Mouse (Mus musculus) midbrain, embryonic 16.5 days (tissue): ENCODE measurements around the gene Calml3. TPM values are rescaled to one million over a fixed set of nuclear protein-coding genes. Genes with fewer than 3 reads are reported as not detected.
"Not testable (repeated sequence)": the region's sequence is repeated elsewhere in the genome, so short reads cannot be mapped to it uniquely, and the experiment has no call there.

Source experiments
- ATAC-seq: fragments of 200-750 bp; cut with Nextera tagmentation; 2 replicates; pipeline ENCODE4 v1.8.0; 2017; ENCODE audit warnings: moderate TSS enrichment
- H3K27ac ChIP-seq: fragments of 300-500 bp; sonication (generic); 2 replicates; pipeline ENCODE4 v1.5.1; 2014; ENCODE audit warnings: mild to moderate bottlenecking, low read length, mixed read lengths
- H3K27me3 ChIP-seq: fragments of 300-500 bp; sonication (generic); 2 replicates; pipeline ENCODE4 v1.6.1; 2014; ENCODE audit warnings: low read depth, low read length, mixed read lengths; ENCODE audit not compliant: control insufficient read depth, insufficient read depth
- H3K36me3 ChIP-seq: fragments of 300-500 bp; sonication (generic); 2 replicates; pipeline ENCODE4 v1.6.1; 2014; ENCODE audit warnings: mild to moderate bottlenecking, low read length, moderate library complexity, mixed read lengths; ENCODE audit not compliant: control insufficient read depth, insufficient read depth
- H3K4me1 ChIP-seq: fragments of 300-500 bp; sonication (generic); 2 replicates; pipeline ENCODE4 v1.6.1; 2014; ENCODE audit warnings: mild to moderate bottlenecking, low read length, mixed read lengths; ENCODE audit not compliant: control insufficient read depth, insufficient read depth
- H3K4me2 ChIP-seq: fragments of 300-500 bp; sonication (generic); 2 replicates; pipeline ENCODE4 v1.6.1; 2014; ENCODE audit warnings: mild to moderate bottlenecking, low read length, mixed read lengths
- H3K4me3 ChIP-seq: fragments of 300-500 bp; sonication (generic); 2 replicates; pipeline ENCODE4 v1.5.1; 2014; ENCODE audit warnings: low read depth, mild to moderate bottlenecking, low read length, moderate library complexity, mixed read lengths
- H3K9ac ChIP-seq: fragments of 300-500 bp; sonication (generic); 2 replicates; pipeline ENCODE4 v1.6.1; 2014; ENCODE audit warnings: low read depth, low read length, mixed read lengths
- H3K9me3 ChIP-seq: fragments of 300-500 bp; sonication (generic); replicated peaks from 2 replicates; pipeline ENCODE4 v1.6.1; 2014; ENCODE audit warnings: mild to moderate bottlenecking, low read length, mixed read lengths; ENCODE audit not compliant: control insufficient read depth, poor library complexity, severe bottlenecking
- WGBS: fragments of 180-500 bp; shearing (Covaris S2); extraction: QIAGEN DNeasy Blood & Tissue Kit; methylation state at CpG from one replicate; pipeline ENCODE4 v1.1.7; 2014; 5-methylcytosine and 5-hydroxymethylcytosine counted together
- polyA plus RNA-seq: library from polyadenylated mRNA; unstranded; fragments of >200 nt; fragmentation: Nextera tagmentation; extraction: Ambion mirVana; gene quantifications from 2 replicates; pipeline ENCODE4 v1.2.1, GENCODE M21; 2015

Gene Calml3
- not detected in 2 replicates for polyA plus RNA-seq

DNA sequence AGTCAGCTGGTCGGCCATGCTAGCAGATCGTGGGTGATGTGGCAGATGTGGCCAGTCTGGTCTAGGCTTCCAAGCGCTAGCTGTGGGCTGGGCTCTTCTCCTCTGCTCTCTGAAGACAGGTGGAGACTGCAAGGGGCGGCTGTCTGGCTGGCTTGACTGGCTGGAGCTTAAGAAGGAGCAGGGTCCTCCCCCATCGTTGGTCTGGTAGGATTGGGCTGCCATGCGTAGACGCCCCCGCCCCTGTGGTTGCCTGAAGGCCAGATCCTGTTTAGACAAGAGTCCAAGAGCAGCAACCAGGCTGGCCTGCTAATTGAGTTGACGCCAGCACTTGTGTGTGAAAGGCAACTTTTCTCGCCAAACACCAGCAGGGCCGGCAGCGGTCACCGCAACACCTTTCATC is at the start of gene Calml3:
Gene Calml3, minus strand, starts transcription at position 131 of the 400 bp plus-strand sequence.
- 90% methylated on average over 13 of the region's 13 CpGs for WGBS
- Histone ChIP-seq H3K4me1 (no peaks in the 10 kb centered on the region), H3K27me3 (no peaks in the 10 kb centered on the region), H3K4me3 (no peak within 1 kb of the TSS), H3K36me3 (no peaks in the 10 kb centered on the region), H3K4me2 (no peak within 1 kb of the TSS), H3K9me3 (no peaks in the 10 kb centered on the region), H3K9ac (no peak within 1 kb of the TSS), H3K27ac (no peak within 1 kb of the TSS)
- no peak for ATAC-seq

GRCm38 (mm10) chr13:3850330-3850729 is 46.2 kb upstream of the Calml3 start:
- Histone ChIP-seq H3K27me3 (no peaks in the 10 kb centered on the region), H3K36me3 (no peaks in the 10 kb centered on the region), H3K27ac (no peak overlapping the region), H3K4me2 (no peak overlapping the region), H3K9ac (no peak overlapping the region), H3K9me3 (no peaks in the 10 kb centered on the region), H3K4me1 (no peaks in the 10 kb centered on the region), H3K4me3 (no peak overlapping the region)
- no peak for ATAC-seq
- 89% methylated on average over 1 of the region's 1 CpGs for WGBS

DNA sequence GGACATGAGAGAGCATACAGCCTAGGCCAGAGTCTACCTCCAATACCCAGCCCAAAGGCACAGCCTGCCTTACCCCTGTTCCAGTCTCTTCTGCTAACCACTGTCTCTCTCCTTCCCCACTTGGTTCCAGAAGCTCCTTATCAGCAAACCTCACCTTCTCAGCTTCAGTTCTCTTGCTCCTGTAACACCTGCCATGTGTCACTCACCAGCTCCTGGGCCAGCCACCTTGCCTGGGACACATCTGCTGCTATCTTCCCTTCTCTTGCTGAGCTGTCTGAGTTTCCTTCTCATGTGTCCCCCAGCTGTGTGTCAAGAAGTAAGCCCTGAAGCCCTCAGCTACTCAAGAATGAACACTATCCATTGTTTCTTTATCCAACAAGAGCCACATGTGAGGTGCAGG is 36.5 kb upstream of the Calml3 start:
- H3K4me3 ChIP-seq, H3K27ac ChIP-seq, ATAC-seq, H3K9me3 ChIP-seq, H3K4me2 ChIP-seq, H3K27me3 ChIP-seq, H3K9ac ChIP-seq, H3K4me1 ChIP-seq, H3K36me3 ChIP-seq: not testable (repeated sequence)

- not testable (repeated sequence) for ATAC-seq, H3K27me3 ChIP-seq, H3K9me3 ChIP-seq, H3K4me3 ChIP-seq, H3K4me2 ChIP-seq, H3K36me3 ChIP-seq, H3K9ac ChIP-seq, H3K4me1 ChIP-seq, H3K27ac ChIP-seq
Observed at GRCm38 (mm10) chr13:3837312-3837807, 33.2 kb upstream of the Calml3 start, which contains the start of gene Calm4. Gene Calm4, plus strand, starts transcription at chr13:3837757.

- H3K4me3 ChIP-seq, H3K9me3 ChIP-seq, H3K9ac ChIP-seq, H3K4me2 ChIP-seq, H3K36me3 ChIP-seq, H3K4me1 ChIP-seq, H3K27ac ChIP-seq, ATAC-seq, H3K27me3 ChIP-seq: not testable (repeated sequence)
Observed at GRCm38 (mm10) chr13:3833644-3834043, 29.5 kb upstream of the Calml3 start.

- no peaks in the 10 kb centered on the region for H3K9me3 ChIP-seq
- no peak overlapping the region for H3K4me2 ChIP-seq
- WGBS: 71% methylated on average over 2 of the region's 2 CpGs
- H3K9ac ChIP-seq: no peak overlapping the region
- ATAC-seq: no peak
- H3K27ac ChIP-seq: no peak overlapping the region
- H3K27me3 ChIP-seq: no peaks in the 10 kb centered on the region
- no peaks in the 10 kb centered on the region for H3K4me1 ChIP-seq
- no peaks in the 10 kb centered on the region for H3K36me3 ChIP-seq
- no peak overlapping the region for H3K4me3 ChIP-seq
Observed at GRCm38 (mm10) chr13:3832450-3832849, 28.3 kb upstream of the Calml3 start.

DNA sequence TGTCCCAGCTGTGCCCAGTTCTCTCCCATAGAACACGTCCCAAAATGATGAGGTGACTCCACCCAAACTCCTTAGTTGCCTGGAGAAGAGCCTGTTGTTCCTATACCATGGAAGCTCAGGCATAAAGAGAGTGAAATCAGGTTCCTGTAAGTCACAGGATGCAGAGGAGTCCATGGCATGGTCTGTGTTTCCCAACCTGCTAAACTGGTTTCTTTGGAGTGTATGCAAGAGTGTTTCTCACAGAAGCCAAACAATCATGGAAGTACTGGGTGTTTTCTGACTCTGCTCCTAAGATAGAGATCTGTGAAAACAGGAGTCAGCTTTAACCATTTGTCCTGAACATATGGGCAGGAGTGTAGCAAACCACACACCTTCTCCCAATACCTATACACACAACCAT is 27.9 kb upstream of the Calml3 start:
- Histone ChIP-seq H3K4me2 (no peak overlapping the region), H3K4me1 (no peaks in the 10 kb centered on the region), H3K9ac (no peak overlapping the region), H3K27ac (no peak overlapping the region), H3K4me3 (no peak overlapping the region), H3K36me3 (no peaks in the 10 kb centered on the region), H3K27me3 (no peaks in the 10 kb centered on the region), H3K9me3 (no peaks in the 10 kb centered on the region)
- no peak for ATAC-seq
- 76% methylated on average over 1 of the region's 1 CpGs for WGBS

GRCm38 (mm10) chr13:3831546-3831945 is 27.4 kb upstream of the Calml3 start:
- no peak overlapping the region for H3K4me3 ChIP-seq
- H3K4me1 ChIP-seq: no peaks in the 10 kb centered on the region
- 87% methylated on average over 5 of the region's 5 CpGs for WGBS
- no peaks in the 10 kb centered on the region for H3K36me3 ChIP-seq
- H3K9me3 ChIP-seq: no peaks in the 10 kb centered on the region
- no peak overlapping the region for H3K9ac ChIP-seq
- ATAC-seq: no peak
- no peak overlapping the region for H3K27ac ChIP-seq
- no peak overlapping the region for H3K4me2 ChIP-seq
- H3K27me3 ChIP-seq: no peaks in the 10 kb centered on the region

- Histone ChIP-seq H3K9ac (no peak overlapping the region), H3K27ac (no peak overlapping the region), H3K4me3 (no peak overlapping the region), H3K4me2 (no peak overlapping the region), H3K36me3 (no peaks in the 10 kb centered on the region), H3K9me3 (no peaks in the 10 kb centered on the region), H3K4me1 (no peaks in the 10 kb centered on the region), H3K27me3 (no peaks in the 10 kb centered on the region)
- no peak for ATAC-seq
Observed at GRCm38 (mm10) chr13:3825726-3826125, 21.6 kb upstream of the Calml3 start.

GRCm38 (mm10) chr13:3822105-3822504 is 18.0 kb upstream of the Calml3 start:
- Histone ChIP-seq H3K27ac (no peak overlapping the region), H3K4me3 (no peak overlapping the region), H3K4me2 (no peak overlapping the region), H3K9me3 (no peaks in the 10 kb centered on the region), H3K27me3 (no peaks in the 10 kb centered on the region), H3K4me1 (no peaks in the 10 kb centered on the region), H3K9ac (no peak overlapping the region), H3K36me3 (no peaks in the 10 kb centered on the region)
- no peak for ATAC-seq
- 66% methylated on average over 4 of the region's 4 CpGs for WGBS
